Mouse (Mus musculus) left cerebral cortex, adult 18-20 months (tissue): ENCODE data around the gene Tarbp1. TPM values are rescaled to one million over a fixed set of nuclear protein-coding genes. Genes with fewer than 3 reads are reported as not detected.
"Not testable (repeated sequence)": the region's sequence is repeated elsewhere in the genome, so short reads cannot be mapped to it uniquely, and the experiment has no call there.

Experiments
- DNase-seq, 2 experiments: peaks; one replicate each; pipeline ENCODE4 v3.0.0; 2021 to 2022; ENCODE audit warnings: low spot score in 2 of 2, mixed read lengths in 1 of 2
- total RNA-seq, 2 experiments: library from RNA; stranded (reverse); gene quantifications; 2 replicates each; pipeline ENCODE4 v1.2.3; 2021

The Tarbp1 gene
- total RNA-seq, 2 experiments from 2014 or later, result 4.1 to 4.5 TPM

DNA sequence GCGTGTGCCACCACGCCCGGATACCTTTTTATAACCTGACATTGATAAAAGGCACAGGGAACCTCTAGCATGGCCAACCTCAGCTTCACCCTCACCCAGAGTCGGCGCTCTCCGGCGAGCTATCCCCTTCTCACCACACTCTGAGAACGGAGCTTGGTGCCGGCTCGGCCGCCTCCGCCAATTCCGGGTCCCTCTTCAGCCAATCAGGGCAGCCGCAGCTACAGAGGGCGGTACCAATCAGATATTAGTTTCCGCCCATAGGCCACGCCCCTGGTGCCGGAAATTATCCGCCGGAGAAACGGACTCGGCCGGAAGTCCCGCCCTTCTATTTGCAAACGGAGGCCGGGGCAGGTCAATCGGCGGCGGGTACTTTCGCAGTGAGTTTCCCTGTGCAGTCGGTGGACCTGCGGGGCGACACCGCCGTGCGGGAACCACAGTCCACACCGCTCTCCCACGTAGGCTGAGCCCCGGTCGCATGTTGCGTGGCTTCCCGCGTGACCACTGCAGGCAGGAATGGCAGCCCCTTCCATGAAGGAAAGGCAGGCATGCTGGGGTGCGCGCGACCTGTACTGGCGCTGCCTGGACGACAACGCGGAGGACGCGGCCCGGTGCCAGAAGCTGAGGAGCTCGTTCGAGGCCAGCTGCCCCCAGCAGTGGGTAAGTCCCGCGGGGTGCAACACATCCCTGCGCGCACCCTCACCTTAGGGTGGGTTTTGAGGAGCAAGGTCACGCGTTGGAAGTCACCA, 52.5 kb downstream of the Tarbp1 start, which contains the start of gene Coa6:
Gene Coa6, plus strand, starts transcription at position 342 of the 746 bp plus-strand sequence.
- peak; percentile 98 to 99 for DNase-seq

- DNase-seq, result no peak
Measured at GRCm38 (mm10) chr8:126420834-126421233, 54.0 kb downstream of the Tarbp1 start.

DNA sequence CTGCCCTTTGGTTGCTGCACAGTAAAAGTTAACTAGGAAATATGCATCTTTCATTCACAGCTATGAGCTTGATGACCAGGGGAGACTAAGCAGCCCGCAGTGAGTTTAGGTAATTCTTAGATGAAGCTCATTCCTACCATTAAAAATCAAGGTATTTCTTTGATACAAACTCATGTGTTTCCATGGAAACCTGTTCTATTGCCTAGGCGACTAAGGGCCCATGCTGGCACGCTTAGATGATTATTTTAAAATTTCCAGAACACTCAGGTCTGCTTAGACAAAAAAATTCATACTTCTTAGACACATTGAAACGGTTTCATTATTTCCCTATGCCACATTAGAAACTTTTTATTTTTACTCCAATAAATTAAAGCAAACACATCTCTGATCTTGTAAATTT, 69.8 kb downstream of the Tarbp1 start:
- DNase-seq, result no peak

DNA sequence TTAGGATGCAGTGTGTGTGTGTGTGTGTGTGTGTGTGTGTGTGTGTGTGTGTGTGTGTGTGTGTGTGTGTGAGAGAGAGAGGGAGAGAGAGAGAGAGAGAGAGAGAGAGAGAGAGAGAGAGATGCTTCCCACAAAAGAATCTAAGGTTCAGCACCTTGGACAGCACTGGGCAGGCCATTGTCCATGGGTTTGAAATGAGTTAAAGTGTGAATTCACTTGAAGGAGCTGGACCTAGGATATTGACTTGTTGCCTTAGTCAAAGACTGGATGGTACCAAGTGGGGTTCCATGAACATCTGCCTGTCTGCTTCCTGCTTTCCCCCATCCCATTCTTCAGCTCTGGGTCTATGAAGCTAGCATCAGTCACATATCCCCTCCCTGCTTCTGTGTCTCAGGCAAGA, 70.3 kb downstream of the Tarbp1 start:
- not testable (repeated sequence) for DNase-seq

DNA sequence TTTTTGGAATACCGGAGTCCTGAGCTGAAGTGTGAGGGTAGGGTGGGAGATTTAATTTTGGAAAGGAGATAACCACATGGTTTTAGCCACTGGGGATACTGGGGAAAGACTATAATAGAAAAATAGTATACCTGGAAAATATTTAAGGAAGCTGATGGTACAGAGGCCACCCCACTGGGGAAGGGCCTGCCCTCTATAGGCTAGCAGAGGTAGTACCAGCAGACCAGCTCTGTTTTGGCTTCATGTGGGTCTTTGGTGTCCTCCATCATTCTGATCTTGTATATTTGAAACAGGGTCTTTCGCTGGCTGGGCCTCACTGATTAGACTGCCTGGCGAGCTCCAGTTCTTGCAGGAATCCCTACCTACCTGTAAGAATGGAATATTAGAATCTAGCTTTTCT, 76.5 kb downstream of the Tarbp1 start:
- no peak for DNase-seq

GRCm38 (mm10) chr8:126395917-126396316, 78.9 kb downstream of the Tarbp1 start:
- DNase-seq, result no peak

DNA sequence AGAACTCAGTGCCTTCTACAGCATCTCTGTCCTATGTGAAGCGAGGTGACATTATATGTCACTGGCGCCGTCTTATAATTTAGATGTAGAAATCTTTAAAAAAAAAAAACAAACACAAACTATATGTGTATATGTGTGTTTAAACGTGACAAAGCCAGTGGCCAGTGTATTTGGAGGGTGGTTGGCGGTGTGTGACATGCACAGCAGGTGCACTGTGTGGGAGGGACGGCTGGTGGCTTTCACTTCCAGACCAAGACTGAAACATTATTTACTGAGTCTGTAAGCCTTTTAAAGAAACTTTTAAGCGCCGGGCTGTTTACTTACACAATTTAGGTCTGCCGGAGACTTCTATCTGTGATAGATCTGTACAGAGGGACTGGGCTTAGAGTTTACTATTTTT, 79.5 kb downstream of the Tarbp1 start:
- no peak for DNase-seq

- DNase-seq, result no peak
Measured at GRCm38 (mm10) chr8:126391541-126391940, 83.3 kb downstream of the Tarbp1 start.

GRCm38 (mm10) chr8:126387566-126387965, 87.3 kb downstream of the Tarbp1 start:
- no peak for DNase-seq

DNA sequence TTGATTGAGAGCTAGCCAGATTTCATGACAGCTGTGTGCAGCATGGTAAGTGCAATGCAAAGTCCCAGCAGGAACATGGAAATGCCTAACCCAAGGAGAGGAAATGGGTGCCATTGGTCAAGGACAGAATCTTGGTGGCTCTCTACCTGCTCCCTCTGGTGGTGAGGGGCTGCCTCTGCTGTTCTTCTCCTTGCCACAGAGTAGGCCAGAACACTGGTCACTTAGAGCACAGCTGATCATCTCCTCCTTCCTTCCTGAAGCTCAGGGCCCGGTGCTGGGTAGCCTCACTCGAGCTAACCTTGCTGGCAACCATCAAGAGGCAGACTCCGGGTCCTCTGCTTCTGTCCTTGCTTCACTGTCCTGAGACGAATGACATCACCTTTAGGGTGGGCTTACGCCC, 92.1 kb downstream of the Tarbp1 start:
- DNase-seq, result peak; percentile 24 to 49

GRCm38 (mm10) chr8:126382216-126382615, 92.6 kb downstream of the Tarbp1 start:
- no peak for DNase-seq

DNA sequence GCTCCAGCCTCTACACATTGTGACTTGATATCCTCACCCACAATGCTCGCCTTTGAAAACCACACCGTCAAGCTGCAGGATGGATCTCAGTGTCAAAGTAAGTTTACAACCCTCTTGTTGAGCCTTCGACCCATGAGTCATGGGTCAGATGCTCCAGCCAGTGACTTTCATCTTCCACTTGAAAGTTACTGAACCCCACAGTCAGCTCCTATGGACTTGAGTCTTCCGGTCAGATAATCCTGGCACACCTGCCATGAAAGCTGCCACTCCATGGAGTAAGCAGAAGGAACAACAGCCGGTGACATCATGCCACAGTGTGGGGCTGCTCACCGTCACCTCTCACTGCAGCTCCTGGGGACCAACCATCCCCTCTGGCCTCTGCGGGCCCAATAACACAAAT, 93.6 kb downstream of the Tarbp1 start:
- DNase-seq, result no peak

DNA sequence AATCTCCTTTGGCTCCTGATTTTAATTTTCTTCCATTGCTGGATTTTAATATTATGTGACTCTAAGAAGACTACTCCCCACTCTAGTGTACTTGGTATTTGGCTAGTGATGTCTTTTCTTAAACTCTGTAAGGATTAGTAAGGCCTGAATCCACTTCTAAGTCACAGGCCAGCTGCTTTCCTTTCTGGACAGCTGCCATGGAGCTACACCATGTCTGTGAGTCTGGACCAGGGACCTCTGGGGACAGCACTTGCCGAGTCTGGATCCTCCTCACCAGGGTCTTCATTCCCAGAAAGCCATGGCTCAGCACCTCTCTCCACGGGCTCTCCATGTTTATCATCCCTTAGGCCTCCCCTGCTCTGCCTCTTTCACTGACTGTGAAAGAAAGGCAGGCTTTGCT, 94.7 kb downstream of the Tarbp1 start:
- DNase-seq, result no peak

DNA sequence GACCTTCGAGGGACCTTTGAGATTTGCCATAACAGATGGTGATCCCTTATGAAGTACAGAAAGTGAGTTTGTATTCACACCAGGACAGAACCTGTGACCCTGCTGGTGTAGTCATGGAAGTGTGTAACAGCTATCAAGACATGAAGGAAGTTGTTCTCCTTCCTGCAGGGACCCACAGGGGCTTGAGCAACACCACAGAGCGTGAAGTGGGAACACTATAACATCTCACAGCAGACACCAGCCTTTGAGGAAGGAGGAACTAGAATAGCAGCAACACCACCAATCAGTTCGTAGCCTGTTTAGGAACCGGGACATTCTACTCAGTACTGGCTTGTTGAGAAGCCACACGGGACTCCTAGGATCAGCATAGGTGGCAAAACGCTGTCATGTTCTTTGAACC, 95.3 kb downstream of the Tarbp1 start:
- DNase-seq, result no peak

Other genes starting within 250 kb of the Tarbp1 start
- gene Slc35f3, start 176.5 kb downstream of the Tarbp1 start, total RNA-seq, result 10 to 100 TPM; 34.9 to 37.9 TPM
- gene Coa6, start 52.5 kb downstream of the Tarbp1 start, total RNA-seq, result 10 to 100 TPM; 25.2 to 28.6 TPM
- gene Irf2bp2, start 118.9 kb upstream of the Tarbp1 start, total RNA-seq, result 10 to 100 TPM; 74.0 to 77.6 TPM